Mouse (Mus musculus) liver, adult 2 months (tissue): ENCODE results near the gene Dok3.

Experiments
- CTCF ChIP-seq: fragments of 200-500 bp; IDR thresholded peaks from 2 replicates; pipeline ENCODE4 v1.5.1; 2011; ENCODE audit warnings: low read depth, low read length, control low read depth
- POLR2A ChIP-seq: fragments of 200-500 bp; IDR thresholded peaks from 2 replicates; pipeline ENCODE4 v1.6.1; 2011; ENCODE audit warnings: low read length, control low read depth; ENCODE audit not compliant: insufficient read depth; ENCODE audit errors: extremely low read depth

GRCm38 (mm10) chr13:55522730-55523129 is 6.4 kb downstream of the Dok3 start:
- TF ChIP-seq CTCF: no peak
- no peak for TF ChIP-seq POLR2A
